In the genomic region with DNA sequence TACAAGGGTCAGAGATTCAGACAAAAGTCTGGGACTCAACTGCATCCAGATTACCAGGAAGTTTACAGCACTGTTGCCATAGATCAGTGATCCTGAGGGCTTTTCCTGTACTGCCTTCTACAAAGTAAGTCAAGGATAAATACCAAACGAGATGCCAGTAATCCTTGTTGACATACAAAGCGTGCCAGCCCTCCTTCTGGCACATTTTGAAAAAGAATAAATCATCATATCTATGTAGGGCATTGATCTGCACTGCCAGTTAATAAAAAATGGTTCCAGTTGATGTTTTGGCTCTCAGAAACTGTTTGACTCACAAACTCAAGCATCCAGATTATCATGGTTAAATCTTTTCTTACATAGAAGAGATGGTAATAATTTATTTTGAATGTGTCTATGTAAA, we compare ENCODE assay signal across 19 mouse cellular contexts.
DNase-seq lines count a peak whose midpoint lies in the region; ATAC-seq lines count a peak whose summit lies in the region.
"Had no signal": no experiment of that assay in that cellular context is flagged by ENCODE, and none has a peak within 500 bp of the region (broad histone marks: within the 10 kb centered on the region; RNA-seq: fewer than 3 reads in every experiment).

No protein-coding gene starts in this region.

- H3K27ac ChIP-seq in forebrain, embryonic 16.5 days (ENCODE audit: low read length), result no peak overlapping the region
- no peak overlapping the region for H3K27ac ChIP-seq in forebrain, embryonic 12.5 days
- H3K27ac ChIP-seq: embryonic facial prominence, embryonic 13.5 days; forebrain, embryonic 13.5 days; hindbrain, embryonic 15.5 days had no signal

- no peaks in the 10 kb centered on the region for H3K36me3 ChIP-seq in forebrain, embryonic 16.5 days (ENCODE audit: control insufficient read depth, insufficient read depth)
- no peaks in the 10 kb centered on the region for H3K36me3 ChIP-seq in forebrain, embryonic 12.5 days (replicated peaks)
- H3K36me3 ChIP-seq: embryonic facial prominence, embryonic 13.5 days; heart, embryonic 12.5 days; hindbrain, embryonic 15.5 days had no signal

- 0 out of 2 replicates have a peak, but pooled peaks have one; percentile 28 for ATAC-seq in forebrain, embryonic 16.5 days
- ATAC-seq in forebrain, embryonic 12.5 days (ENCODE audit: low FRiP score), result no peak
- ATAC-seq: forebrain, embryonic 13.5 days; inflammation-experienced regulatory T-cells, adult 6 months; intestine, postnatal 0 days had no signal

- no peak overlapping the region for H3K9ac ChIP-seq in forebrain, embryonic 16.5 days (replicated peaks; ENCODE audit: low read depth, low read length)
- no peak overlapping the region for H3K9ac ChIP-seq in forebrain, embryonic 12.5 days
- H3K9ac ChIP-seq: embryonic facial prominence, embryonic 13.5 days; forebrain, embryonic 13.5 days; heart, embryonic 12.5 days; hindbrain, embryonic 15.5 days had no signal

- no peaks in the 10 kb centered on the region for H3K27me3 ChIP-seq in forebrain, embryonic 16.5 days (replicated peaks; ENCODE audit: control insufficient read depth, insufficient read depth, low read length)
- no peaks in the 10 kb centered on the region for H3K27me3 ChIP-seq in forebrain, embryonic 12.5 days
- H3K27me3 ChIP-seq: CH12.LX; embryonic facial prominence, embryonic 13.5 days; forebrain, embryonic 13.5 days; heart, embryonic 12.5 days; hindbrain, embryonic 15.5 days had no signal

- H3K4me2 ChIP-seq in forebrain, embryonic 16.5 days (ENCODE audit: low read length), result no peak overlapping the region
- no peak overlapping the region for H3K4me2 ChIP-seq in forebrain, embryonic 12.5 days
- H3K4me2 ChIP-seq: embryonic facial prominence, embryonic 13.5 days; forebrain, embryonic 13.5 days; heart, embryonic 12.5 days; hindbrain, embryonic 15.5 days had no signal

- no peaks in the 10 kb centered on the region for H3K4me1 ChIP-seq in forebrain, embryonic 16.5 days (replicated peaks; ENCODE audit: control insufficient read depth, insufficient read depth, low read length)
- no peaks in the 10 kb centered on the region for H3K4me1 ChIP-seq in forebrain, embryonic 12.5 days
- H3K4me1 ChIP-seq: embryonic facial prominence, embryonic 13.5 days; forebrain, embryonic 13.5 days; heart, embryonic 12.5 days; hindbrain, embryonic 15.5 days had no signal

- DNase-seq in adipocyte (ENCODE audit: low spot score), result peak; percentile 5
- DNase-seq in adrenal gland, adult 8-10 months, result peak; percentile 29
- peak; percentile 32 to 44 for DNase-seq in adrenal gland, postnatal 36 days
- no peak for DNase-seq in thymus, postnatal 4 days
- DNase-seq in gastrocnemius, postnatal 25 days, result no peak
- DNase-seq: cerebellum, adult 11 months; cerebellum, adult 8-10 months; cerebellum, postnatal 14 days; gastrocnemius, postnatal 14 days; kidney, adult 8-10 months had no signal

- WGBS in forebrain, embryonic 16.5 days, result 37% methylated on average over 2 of the region's 2 CpGs
- WGBS in forebrain, embryonic 12.5 days, result 70% methylated on average over 2 of the region's 2 CpGs

- no peak overlapping the region for H3K4me3 ChIP-seq in forebrain, embryonic 16.5 days (replicated peaks; ENCODE audit: low read length)
- H3K4me3 ChIP-seq in forebrain, embryonic 12.5 days (replicated peaks), result no peak overlapping the region
- H3K4me3 ChIP-seq: embryonic facial prominence, embryonic 13.5 days; forebrain, embryonic 13.5 days; heart, embryonic 12.5 days; hindbrain, embryonic 15.5 days had no signal

- no peaks in the 10 kb centered on the region for H3K9me3 ChIP-seq in forebrain, embryonic 16.5 days (ENCODE audit: control insufficient read depth, low read length)
- H3K9me3 ChIP-seq in forebrain, embryonic 12.5 days, result no peaks in the 10 kb centered on the region
- H3K9me3 ChIP-seq: embryonic facial prominence, embryonic 13.5 days; forebrain, embryonic 13.5 days; heart, embryonic 12.5 days; hindbrain, embryonic 15.5 days had no signal

Comparison
In these comparisons a context has a peak if more than half of its experiments do, and no peak if none do; other contexts are left out.
1. DNase-seq: peak in adipocyte (single experiment), adrenal gland, adult 8-10 months (single experiment) and adrenal gland, postnatal 36 days (2 of 2); none in thymus, postnatal 4 days (single experiment) and gastrocnemius, postnatal 25 days (single experiment).